Mouse (Mus musculus) forebrain, embryonic 11.5 days (tissue): ENCODE results near the gene F7. TPM values are rescaled to one million over a fixed set of nuclear protein-coding genes. Genes with fewer than 3 reads are reported as not detected.
A peak's percentile ranks its signal among the peaks of the same experiment; 100 is the strongest.

Experiments
- ATAC-seq: fragments of 200-750 bp; cut with Nextera tagmentation; replicated peaks from 2 replicates; pipeline ENCODE4 v1.8.0; 2017; ENCODE audit warnings: moderate TSS enrichment; ENCODE audit not compliant: low FRiP score
- DNase-seq: peaks from one replicate; pipeline ENCODE4 v3.0.0-alpha.2; 2017; ENCODE audit warnings: low spot score
- H3K27ac ChIP-seq: fragments of 300-500 bp; sonication (generic); 2 replicates; pipeline ENCODE4 v1.5.1; 2014; ENCODE audit warnings: low read depth, low read length
- H3K27me3 ChIP-seq: fragments of 300-500 bp; sonication (generic); 2 replicates; pipeline ENCODE4 v1.6.1; 2014; ENCODE audit warnings: mild to moderate bottlenecking, low read length, mixed read lengths; ENCODE audit not compliant: control insufficient read depth, insufficient read depth
- H3K36me3 ChIP-seq: fragments of 300-500 bp; sonication (generic); 2 replicates; pipeline ENCODE4 v1.6.1; 2014; ENCODE audit warnings: mild to moderate bottlenecking, low read length, moderate library complexity, mixed read lengths; ENCODE audit not compliant: control insufficient read depth, insufficient read depth
- H3K4me1 ChIP-seq: fragments of 300-500 bp; sonication (generic); replicated peaks from 2 replicates; pipeline ENCODE4 v1.6.1; 2014; ENCODE audit warnings: low read length, mixed read lengths; ENCODE audit not compliant: control insufficient read depth, insufficient read depth
- H3K4me2 ChIP-seq: fragments of 300-500 bp; sonication (generic); 2 replicates; pipeline ENCODE4 v1.6.1; 2014; ENCODE audit warnings: low read depth, mild to moderate bottlenecking, low read length, moderate library complexity, mixed read lengths; ENCODE audit not compliant: severe bottlenecking
- H3K4me3 ChIP-seq: fragments of 300-500 bp; sonication (generic); 2 replicates; pipeline ENCODE4 v1.5.1; 2014; ENCODE audit warnings: low read depth, low read length
- H3K9ac ChIP-seq: fragments of 300-500 bp; sonication (generic); 2 replicates; pipeline ENCODE4 v1.6.1; 2014; ENCODE audit warnings: low read length
- H3K9me3 ChIP-seq: fragments of 300-500 bp; sonication (generic); 2 replicates; pipeline ENCODE4 v1.6.1; 2016; ENCODE audit warnings: low read length, mixed read lengths; ENCODE audit not compliant: control insufficient read depth
- WGBS: fragments of 180-500 bp; shearing (Covaris S2); extraction: QIAGEN DNeasy Blood & Tissue Kit; methylation state at CpG from one replicate; pipeline ENCODE4 v1.1.7; 2014; 5-methylcytosine and 5-hydroxymethylcytosine counted together
- polyA plus RNA-seq: library from polyadenylated mRNA; unstranded; fragments of >200 nt; fragmentation: Nextera tagmentation; extraction: Ambion mirVana; gene quantifications from 2 replicates; pipeline ENCODE4 v1.2.1, GENCODE M21; 2014

Gene F7
- not detected in 2 replicates for polyA plus RNA-seq

GRCm38 (mm10) chr8:13025487-13026224, at the start of gene F7:
F7 (plus strand) TSS chr8:13026034.
- no peaks in the 10 kb centered on the region for H3K4me1 ChIP-seq
- no peaks in the 10 kb centered on the region for H3K27me3 ChIP-seq
- no peak within 1 kb of the TSS for H3K4me3 ChIP-seq
- H3K9ac ChIP-seq = no peak within 1 kb of the TSS
- no peaks in the 10 kb centered on the region for H3K36me3 ChIP-seq
- no peaks in the 10 kb centered on the region for H3K9me3 ChIP-seq
- H3K4me2 ChIP-seq = no peak within 1 kb of the TSS
- H3K27ac ChIP-seq = no peak within 1 kb of the TSS
- ATAC-seq (no peak), DNase-seq (no peak)
- 72% methylated on average over 10 of the region's 10 CpGs for WGBS

- 89% methylated on average over 11 of the region's 11 CpGs for WGBS
- Histone ChIP-seq H3K36me3 (no peaks in the 10 kb centered on the region; the same call in 1 of the 2 replicates), H3K27ac (no peak overlapping the region), H3K9me3 (no peaks in the 10 kb centered on the region), H3K4me1 (no peaks in the 10 kb centered on the region), H3K4me2 (no peak overlapping the region), H3K9ac (no peak overlapping the region), H3K27me3 (no peaks in the 10 kb centered on the region), H3K4me3 (no peak overlapping the region)
- ATAC-seq (no peak), DNase-seq (no peak)
Observed at GRCm38 (mm10) chr8:12976290-12976689, 49.5 kb upstream of the F7 start.

- H3K27ac ChIP-seq = no peak overlapping the region
- H3K36me3 ChIP-seq = no peaks in the 10 kb centered on the region; the same call in 1 of the 2 replicates
- H3K9ac ChIP-seq = no peak overlapping the region
- DNase-seq = no peak
- H3K9me3 ChIP-seq = no peaks in the 10 kb centered on the region
- ATAC-seq = no peak
- H3K4me3 ChIP-seq = no peak overlapping the region
- no peaks in the 10 kb centered on the region for H3K27me3 ChIP-seq
- H3K4me1 ChIP-seq = no peaks in the 10 kb centered on the region
- 77% methylated on average over 5 of the region's 5 CpGs for WGBS
- no peak overlapping the region for H3K4me2 ChIP-seq
Observed at GRCm38 (mm10) chr8:12976723-12977122, 49.1 kb upstream of the F7 start.

- Histone ChIP-seq H3K4me1 (no peaks in the 10 kb centered on the region), H3K27me3 (no peaks in the 10 kb centered on the region), H3K4me2 (no peak overlapping the region), H3K36me3 (no peaks in the 10 kb centered on the region; the same call in 1 of the 2 replicates), H3K9ac (no peak overlapping the region), H3K4me3 (no peak overlapping the region), H3K9me3 (no peaks in the 10 kb centered on the region), H3K27ac (no peak overlapping the region)
- DNase-seq (no peak), ATAC-seq (no peak)
- 89% methylated on average over 12 of the region's 12 CpGs for WGBS
Observed at GRCm38 (mm10) chr8:12977325-12977724, 48.5 kb upstream of the F7 start.

- H3K27ac ChIP-seq = no peak overlapping the region
- H3K9ac ChIP-seq = no peak overlapping the region
- H3K36me3 ChIP-seq = no peaks in the 10 kb centered on the region; the same call in 1 of the 2 replicates
- no peaks in the 10 kb centered on the region for H3K9me3 ChIP-seq
- no peaks in the 10 kb centered on the region for H3K27me3 ChIP-seq
- no peak for DNase-seq
- H3K4me2 ChIP-seq = no peak overlapping the region
- H3K4me3 ChIP-seq = no peak overlapping the region
- no peaks in the 10 kb centered on the region for H3K4me1 ChIP-seq
- 62% methylated on average over 2 of the region's 2 CpGs for WGBS
- no peak for ATAC-seq
Observed at GRCm38 (mm10) chr8:12978308-12978707, 47.5 kb upstream of the F7 start.

GRCm38 (mm10) chr8:12978726-12979125, 47.1 kb upstream of the F7 start:
- peak; percentile 72 for DNase-seq
- Histone ChIP-seq H3K4me1 (no peaks in the 10 kb centered on the region), H3K27ac (no peak overlapping the region), H3K36me3 (no peaks in the 10 kb centered on the region; the same call in 1 of the 2 replicates), H3K9me3 (no peaks in the 10 kb centered on the region), H3K4me3 (no peak overlapping the region), H3K4me2 (no peak overlapping the region), H3K9ac (no peak overlapping the region), H3K27me3 (no peaks in the 10 kb centered on the region)
- 34% methylated on average over 5 of the region's 5 CpGs for WGBS
- peak; percentile 71 for ATAC-seq

- no peak for DNase-seq
- no peak overlapping the region for H3K4me2 ChIP-seq
- no peaks in the 10 kb centered on the region for H3K9me3 ChIP-seq
- H3K4me3 ChIP-seq = no peak overlapping the region
- no peaks in the 10 kb centered on the region for H3K36me3 ChIP-seq
- ATAC-seq = no peak
- 89% methylated on average over 18 of the region's 18 CpGs for WGBS
- H3K27ac ChIP-seq = no peak overlapping the region
- H3K27me3 ChIP-seq = no peaks in the 10 kb centered on the region
- H3K9ac ChIP-seq = no peak overlapping the region
- no peaks in the 10 kb centered on the region for H3K4me1 ChIP-seq
Observed at GRCm38 (mm10) chr8:12983681-12984467, 42.0 kb upstream of the F7 start.

- ATAC-seq (no peak), DNase-seq (no peak)
- Histone ChIP-seq H3K27me3 (no peaks in the 10 kb centered on the region), H3K9ac (no peak overlapping the region), H3K4me1 (no peaks in the 10 kb centered on the region), H3K9me3 (no peaks in the 10 kb centered on the region), H3K27ac (no peak overlapping the region), H3K4me2 (no peak overlapping the region), H3K4me3 (no peak overlapping the region), H3K36me3 (no peaks in the 10 kb centered on the region)
- 93% methylated on average over 17 of the region's 17 CpGs for WGBS
Observed at GRCm38 (mm10) chr8:12984601-12985243, 41.1 kb upstream of the F7 start.
